Mouse (Mus musculus) lung, adult 2 months (tissue): ENCODE results near the gene Klhl36.

Source experiments
- CTCF ChIP-seq: fragments of 200-500 bp; IDR thresholded peaks from 2 replicates; pipeline ENCODE4 v1.5.1; 2011; ENCODE audit warnings: mild to moderate bottlenecking, low read length, control low read depth; ENCODE audit not compliant: insufficient read depth
- POLR2A ChIP-seq: fragments of 200-500 bp; IDR thresholded peaks from 2 replicates; pipeline ENCODE4 v1.6.1; 2011; ENCODE audit warnings: low read depth, mild to moderate bottlenecking, control low read depth, low read length, borderline replicate concordance; ENCODE audit errors: extremely low read depth

GRCm38 (mm10) chr8:119857767-119858166 lies 4.3 kb upstream of the Klhl36 start:
- TF ChIP-seq CTCF = no peak
- no peak for TF ChIP-seq POLR2A
